Mouse (Mus musculus) gonadal fat pad, adult 2 months (tissue): ENCODE measurements around the gene Fam50a. TPM values are rescaled to one million over a fixed set of nuclear protein-coding genes. Genes with fewer than 3 reads are reported as not detected.
A peak's percentile ranks its signal among the peaks of the same experiment; 100 is the strongest.

ENCODE experiments used
- DNase-seq: peaks from one replicate; pipeline ENCODE4 v3.0.0-alpha.2; 2012; ENCODE audit warnings: low read depth
- polyA plus RNA-seq: library from polyadenylated mRNA; depleted of rRNA; stranded (reverse); fragments of >200 nt; gene quantifications from 2 replicates; pipeline ENCODE4 v1.2.3, GENCODE M21; 2012; rRNA removed

The Fam50a gene
- polyA plus RNA-seq: 13.3 and 19.5 TPM in 2 replicates

GRCm38 (mm10) chrX:74312540-74313464, at the start of gene Fam50a:
Fam50a (plus strand) TSS chrX:74313033.
- no peak for DNase-seq

GRCm38 (mm10) chrX:74269736-74270061, 43.1 kb upstream of the Fam50a start:
- no peak for DNase-seq

- peak; percentile 79 for DNase-seq
These were observed 42.6 kb upstream of the Fam50a start, which contains the start of gene Rpl10 for GRCm38 (mm10) chrX:74270062-74270901. Rpl10 (plus strand) TSS chrX:74270812.

GRCm38 (mm10) chrX:74270902-74271551, 41.8 kb upstream of the Fam50a start:
- no peak for DNase-seq

- DNase-seq: no peak
These were observed 39.2 kb upstream of the Fam50a start for GRCm38 (mm10) chrX:74273422-74274322.

GRCm38 (mm10) chrX:74277916-74278315, 34.9 kb upstream of the Fam50a start:
- no peak for DNase-seq

- DNase-seq: no peak
These were observed 31.6 kb upstream of the Fam50a start for GRCm38 (mm10) chrX:74281041-74281731.

- DNase-seq: no peak
These were observed 31.0 kb upstream of the Fam50a start, which contains the start of the genes Taz and Dnase1l1 for GRCm38 (mm10) chrX:74281732-74282394. Taz (plus strand) TSS chrX:74281912. Dnase1l1 (minus strand) TSS chrX:74282337.

GRCm38 (mm10) chrX:74282395-74283091, 30.3 kb upstream of the Fam50a start:
- DNase-seq: no peak

GRCm38 (mm10) chrX:74283092-74283437, 29.8 kb upstream of the Fam50a start:
- no peak for DNase-seq

- DNase-seq: no peak
These were observed 19.4 kb upstream of the Fam50a start for GRCm38 (mm10) chrX:74293431-74293830.

- no peak for DNase-seq
These were observed 16.0 kb upstream of the Fam50a start, which contains the start of gene Atp6ap1 for GRCm38 (mm10) chrX:74296538-74297448. Atp6ap1 (plus strand) TSS chrX:74297097.

- no peak for DNase-seq
These were observed 14.5 kb upstream of the Fam50a start for GRCm38 (mm10) chrX:74298348-74298747.

GRCm38 (mm10) chrX:74299721-74300120, 13.1 kb upstream of the Fam50a start:
- DNase-seq: no peak

- DNase-seq: no peak
These were observed 7.7 kb upstream of the Fam50a start, which contains the start of gene Gdi1 for GRCm38 (mm10) chrX:74304867-74305700. Gdi1 (plus strand) TSS chrX:74304998.

- no peak for DNase-seq
These were observed 15.9 kb downstream of the Fam50a start, which contains the start of gene Plxna3 for GRCm38 (mm10) chrX:74328725-74329161. Plxna3 (plus strand) TSS chrX:74329066.

GRCm38 (mm10) chrX:74329215-74329671, 16.4 kb downstream of the Fam50a start:
- no peak for DNase-seq
